Mouse (Mus musculus): Measurements from ENCODE around the gene Akap8. TPM values are rescaled to one million over a fixed set of nuclear protein-coding genes. Genes with fewer than 3 reads are reported as not detected.

The Akap8 gene
- polyA plus RNA-seq, 1 experiment from 2014 or later = 75.7 TPM

DNA sequence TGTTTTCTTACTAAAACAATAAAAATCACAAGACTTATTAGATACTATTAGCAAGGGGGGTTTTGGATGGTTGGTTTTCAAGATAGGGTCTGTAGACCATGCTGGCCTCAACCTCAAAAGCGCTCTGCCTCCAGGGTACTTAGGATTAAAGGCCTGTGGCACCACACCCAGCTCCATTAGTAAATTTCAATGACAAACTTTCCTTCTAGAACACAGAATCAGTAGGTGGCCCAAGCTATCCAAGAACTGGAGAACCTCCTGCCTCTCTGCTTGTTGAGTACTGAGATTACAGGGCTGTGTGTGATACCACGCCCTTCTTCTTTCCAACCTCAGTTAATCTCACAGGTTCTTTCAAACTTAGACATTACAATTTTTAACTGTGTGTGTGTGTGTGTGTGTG, 39.9 kb downstream of the Akap8 start:
- Histone ChIP-seq H3K4me1 (ENCODE audit: control insufficient read depth, insufficient read depth, low read length) (peaks cover 19% of the 10 kb centered on the region), H3K27ac (ENCODE audit: low read length) (no peak overlapping the region), H3K4me2 (ENCODE audit: low read depth, low read length) (no peak overlapping the region), H3K36me3 (ENCODE audit: control insufficient read depth, insufficient read depth, low read length) (no peaks in the 10 kb centered on the region), H3K4me3 (ENCODE audit: low read length) (no peak overlapping the region), H3K27me3 (replicated peaks; ENCODE audit: control insufficient read depth, insufficient read depth, low read length) (no peaks in the 10 kb centered on the region), H3K9me3 (ENCODE audit: control insufficient read depth, low read length) (no peaks in the 10 kb centered on the region), H3K9ac (ENCODE audit: low read depth, low read length) (no peak overlapping the region)
- no peak for ATAC-seq
- 93% methylated on average over 2 of the region's 2 CpGs for WGBS

DNA sequence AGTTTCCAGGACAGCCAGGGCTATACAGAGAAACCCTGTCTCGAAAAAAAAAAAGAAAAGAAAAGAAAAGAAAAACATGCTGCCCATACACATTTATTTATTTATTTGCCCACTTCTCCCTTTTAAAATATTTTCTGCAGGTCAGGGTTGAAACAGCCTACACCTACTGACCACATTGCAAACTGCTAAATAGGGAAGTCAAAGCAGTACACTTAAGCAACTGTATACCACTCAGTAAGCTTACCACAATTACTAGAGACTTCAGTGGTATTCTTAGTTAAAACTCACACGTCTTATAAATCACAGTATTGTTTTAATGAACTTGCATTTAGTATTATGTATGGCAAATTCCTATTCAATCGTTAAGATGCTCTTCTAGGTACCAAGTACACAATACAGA, 40.5 kb downstream of the Akap8 start:
- no peak overlapping the region for H3K27ac ChIP-seq (ENCODE audit: low read length)
- no peak overlapping the region for H3K9ac ChIP-seq (ENCODE audit: low read depth, low read length)
- no peaks in the 10 kb centered on the region for H3K27me3 ChIP-seq (replicated peaks; ENCODE audit: control insufficient read depth, insufficient read depth, low read length)
- H3K4me2 ChIP-seq (ENCODE audit: low read depth, low read length) = no peak overlapping the region
- WGBS = 88% methylated on average over 3 of the region's 3 CpGs
- no peak overlapping the region for H3K4me3 ChIP-seq (ENCODE audit: low read length)
- peaks cover 24% of the 10 kb centered on the region for H3K4me1 ChIP-seq (ENCODE audit: control insufficient read depth, insufficient read depth, low read length)
- ATAC-seq = no peak
- H3K9me3 ChIP-seq (ENCODE audit: control insufficient read depth, low read length) = no peaks in the 10 kb centered on the region
- no peaks in the 10 kb centered on the region for H3K36me3 ChIP-seq (ENCODE audit: control insufficient read depth, insufficient read depth, low read length)

- H3K27ac ChIP-seq (ENCODE audit: low read length) = no peak overlapping the region
- peaks cover 19% of the 10 kb centered on the region for H3K4me1 ChIP-seq (ENCODE audit: control insufficient read depth, insufficient read depth, low read length)
- no peak overlapping the region for H3K4me2 ChIP-seq (ENCODE audit: low read depth, low read length)
- H3K4me3 ChIP-seq (ENCODE audit: low read length) = no peak overlapping the region
- no peaks in the 10 kb centered on the region for H3K36me3 ChIP-seq (ENCODE audit: control insufficient read depth, insufficient read depth, low read length)
- H3K9ac ChIP-seq (ENCODE audit: low read depth, low read length) = no peak overlapping the region
- H3K27me3 ChIP-seq (replicated peaks; ENCODE audit: control insufficient read depth, insufficient read depth, low read length) = no peaks in the 10 kb centered on the region
- WGBS = 78% methylated on average over 1 of the region's 1 CpGs
- no peak for ATAC-seq
- H3K9me3 ChIP-seq (ENCODE audit: control insufficient read depth, low read length) = no peaks in the 10 kb centered on the region
These were observed 43.8 kb downstream of the Akap8 start for GRCm38 (mm10) chr17:32277201-32277600.

- Histone ChIP-seq H3K4me3 (ENCODE audit: low read length) (no peak overlapping the region), H3K4me2 (ENCODE audit: low read depth, low read length) (no peak overlapping the region), H3K9ac (ENCODE audit: low read depth, low read length) (no peak overlapping the region), H3K9me3 (ENCODE audit: control insufficient read depth, low read length) (no peaks in the 10 kb centered on the region), H3K4me1 (ENCODE audit: control insufficient read depth, insufficient read depth, low read length) (peaks cover 7% of the 10 kb centered on the region), H3K27ac (ENCODE audit: low read length) (no peak overlapping the region), H3K36me3 (ENCODE audit: control insufficient read depth, insufficient read depth, low read length) (no peaks in the 10 kb centered on the region), H3K27me3 (replicated peaks; ENCODE audit: control insufficient read depth, insufficient read depth, low read length) (no peaks in the 10 kb centered on the region)
- no peak for ATAC-seq
- WGBS = 83% methylated on average over 3 of the region's 3 CpGs
These were observed 45.5 kb downstream of the Akap8 start for GRCm38 (mm10) chr17:32275568-32275967.

DNA sequence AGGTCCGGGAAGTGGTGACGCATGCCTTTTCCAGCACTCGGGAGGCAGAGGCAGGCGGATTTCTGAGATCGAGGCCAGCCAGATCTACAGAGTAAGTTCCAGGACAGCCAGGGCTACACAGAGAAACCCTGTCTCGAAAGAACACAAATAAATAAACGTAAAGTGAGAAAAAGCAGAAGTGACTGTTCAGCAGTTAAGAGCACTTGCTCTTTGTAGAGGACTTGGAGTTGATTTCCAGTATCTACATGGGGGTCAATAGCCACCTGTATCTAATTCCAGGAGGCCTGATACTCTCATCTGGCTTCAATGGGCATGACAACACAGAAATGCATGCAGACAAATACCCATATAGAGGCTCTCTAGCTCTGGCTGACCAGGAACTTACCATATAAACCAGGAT, 51.9 kb downstream of the Akap8 start:
- no peak overlapping the region for H3K9ac ChIP-seq (ENCODE audit: low read depth, low read length)
- no peaks in the 10 kb centered on the region for H3K27me3 ChIP-seq (replicated peaks; ENCODE audit: control insufficient read depth, insufficient read depth, low read length)
- no peak overlapping the region for H3K4me3 ChIP-seq (ENCODE audit: low read length)
- no peak overlapping the region for H3K4me2 ChIP-seq (ENCODE audit: low read depth, low read length)
- H3K27ac ChIP-seq (ENCODE audit: low read length) = no peak overlapping the region
- 89% methylated on average over 7 of the region's 7 CpGs for WGBS
- no peaks in the 10 kb centered on the region for H3K9me3 ChIP-seq (ENCODE audit: control insufficient read depth, low read length)
- no peaks in the 10 kb centered on the region for H3K36me3 ChIP-seq (ENCODE audit: control insufficient read depth, insufficient read depth, low read length)
- 0 out of 2 replicates have a peak, but pooled peaks cover 3% of the 10 kb centered on the region for H3K4me1 ChIP-seq (ENCODE audit: control insufficient read depth, insufficient read depth, low read length)
- ATAC-seq = no peak

DNA sequence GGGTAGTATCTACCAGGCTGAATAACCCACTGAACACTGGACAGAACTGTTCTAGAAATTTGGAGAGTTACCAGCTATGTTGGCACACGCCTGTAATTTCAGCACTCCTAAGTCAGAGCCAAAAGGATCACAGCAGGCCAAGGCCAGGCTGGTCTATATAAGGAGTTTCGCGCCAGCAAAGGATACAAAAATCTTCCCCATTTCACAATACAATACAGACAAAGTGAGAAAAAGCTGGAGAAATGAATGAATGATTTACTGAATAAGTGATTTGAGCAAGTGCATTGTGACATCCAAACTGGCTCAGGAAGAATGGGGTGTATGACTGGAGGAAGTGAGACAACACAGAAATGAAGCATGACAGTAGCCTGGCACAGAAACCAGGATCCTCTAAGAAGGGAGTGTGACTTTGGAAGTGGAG, 52.5 kb downstream of the Akap8 start:
- no peak for ATAC-seq
- H3K27ac ChIP-seq (ENCODE audit: low read length) = no peak overlapping the region
- 82% methylated on average over 3 of the region's 3 CpGs for WGBS

DNA sequence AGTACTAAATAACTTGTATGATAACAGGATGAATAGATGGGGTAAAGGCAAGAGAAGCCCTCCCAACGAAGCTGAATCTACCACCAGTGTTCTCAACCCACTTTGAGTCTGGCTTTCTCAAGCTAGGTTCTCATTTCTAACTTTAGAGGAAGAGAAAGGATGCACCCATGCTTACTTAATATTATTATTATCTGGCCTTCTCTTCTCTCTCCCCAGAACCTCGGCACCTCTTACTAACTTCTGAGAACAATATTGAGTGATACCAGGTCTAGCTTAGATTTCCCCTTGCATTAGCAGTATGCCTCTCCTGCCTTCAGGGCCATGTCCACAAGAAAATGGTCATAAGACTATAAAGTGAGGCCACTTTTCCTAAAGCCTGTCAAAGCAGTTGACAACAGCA, 52.9 kb downstream of the Akap8 start:
- Histone ChIP-seq H3K27me3 (replicated peaks; ENCODE audit: control insufficient read depth, insufficient read depth, low read length) (no peaks in the 10 kb centered on the region), H3K4me2 (ENCODE audit: low read depth, low read length) (no peak overlapping the region), H3K36me3 (ENCODE audit: control insufficient read depth, insufficient read depth, low read length) (no peaks in the 10 kb centered on the region), H3K27ac (ENCODE audit: low read length) (no peak overlapping the region), H3K4me1 (ENCODE audit: control insufficient read depth, insufficient read depth, low read length) (0 out of 2 replicates have a peak, but pooled peaks cover 3% of the 10 kb centered on the region), H3K9me3 (ENCODE audit: control insufficient read depth, low read length) (no peaks in the 10 kb centered on the region), H3K4me3 (ENCODE audit: low read length) (no peak overlapping the region), H3K9ac (ENCODE audit: low read depth, low read length) (no peak overlapping the region)
- whole genome bisulfite sequencing = 68% methylated on average over 2 of the region's 2 CpGs
- ATAC-seq = no peak

More for the DNA sequence above, 52.5 kb downstream of the Akap8 start:
- no peak overlapping the region for H3K9ac ChIP-seq (ENCODE audit: low read depth, low read length)
- no peaks in the 10 kb centered on the region for H3K9me3 ChIP-seq (ENCODE audit: control insufficient read depth, low read length)
- no peak overlapping the region for H3K4me3 ChIP-seq (ENCODE audit: low read length)
- no peaks in the 10 kb centered on the region for H3K27me3 ChIP-seq (replicated peaks; ENCODE audit: control insufficient read depth, insufficient read depth, low read length)
- H3K4me1 ChIP-seq (ENCODE audit: control insufficient read depth, insufficient read depth, low read length) = 0 out of 2 replicates have a peak, but pooled peaks cover 3% of the 10 kb centered on the region
- no peak overlapping the region for H3K4me2 ChIP-seq (ENCODE audit: low read depth, low read length)
- no peaks in the 10 kb centered on the region for H3K36me3 ChIP-seq (ENCODE audit: control insufficient read depth, insufficient read depth, low read length)

GRCm38 (mm10) chr17:32267617-32268016, 53.4 kb downstream of the Akap8 start:
- Histone ChIP-seq H3K27me3 (replicated peaks; ENCODE audit: control insufficient read depth, insufficient read depth, low read length) (no peaks in the 10 kb centered on the region), H3K27ac (ENCODE audit: low read length) (no peak overlapping the region), H3K36me3 (ENCODE audit: control insufficient read depth, insufficient read depth, low read length) (no peaks in the 10 kb centered on the region), H3K4me3 (ENCODE audit: low read length) (no peak overlapping the region), H3K9ac (ENCODE audit: low read depth, low read length) (no peak overlapping the region), H3K4me2 (ENCODE audit: low read depth, low read length) (no peak overlapping the region), H3K9me3 (ENCODE audit: control insufficient read depth, low read length) (no peaks in the 10 kb centered on the region), H3K4me1 (ENCODE audit: control insufficient read depth, insufficient read depth, low read length) (0 out of 2 replicates have a peak, but pooled peaks cover 3% of the 10 kb centered on the region)
- 81% methylated on average over 1 of the region's 1 CpGs for WGBS
- ATAC-seq = no peak

GRCm38 (mm10) chr17:32263672-32264071, 57.4 kb downstream of the Akap8 start:
- Histone ChIP-seq H3K27ac (ENCODE audit: low read length) (no peak overlapping the region), H3K9ac (ENCODE audit: low read depth, low read length) (no peak overlapping the region), H3K4me3 (ENCODE audit: low read length) (no peak overlapping the region), H3K4me1 (ENCODE audit: control insufficient read depth, insufficient read depth, low read length) (no peaks in the 10 kb centered on the region), H3K9me3 (ENCODE audit: control insufficient read depth, low read length) (no peaks in the 10 kb centered on the region), H3K4me2 (ENCODE audit: low read depth, low read length) (no peak overlapping the region), H3K36me3 (ENCODE audit: control insufficient read depth, insufficient read depth, low read length) (no peaks in the 10 kb centered on the region), H3K27me3 (replicated peaks; ENCODE audit: control insufficient read depth, insufficient read depth, low read length) (no peaks in the 10 kb centered on the region)
- WGBS = 94% methylated on average over 2 of the region's 2 CpGs
- ATAC-seq = no peak

- Histone ChIP-seq H3K4me3 (ENCODE audit: low read length) (no peak overlapping the region), H3K27me3 (replicated peaks; ENCODE audit: control insufficient read depth, insufficient read depth, low read length) (no peaks in the 10 kb centered on the region), H3K36me3 (ENCODE audit: control insufficient read depth, insufficient read depth, low read length) (no peaks in the 10 kb centered on the region), H3K9ac (ENCODE audit: low read depth, low read length) (no peak overlapping the region), H3K4me1 (ENCODE audit: control insufficient read depth, insufficient read depth, low read length) (peaks cover 5% of the 10 kb centered on the region; the same call in 1 of the 2 replicates), H3K27ac (ENCODE audit: low read length) (no peak overlapping the region), H3K4me2 (ENCODE audit: low read depth, low read length) (no peak overlapping the region), H3K9me3 (ENCODE audit: control insufficient read depth, low read length) (no peaks in the 10 kb centered on the region)
- WGBS = 94% methylated on average over 8 of the region's 8 CpGs
- ATAC-seq = no peak
These were observed 58.0 kb downstream of the Akap8 start for GRCm38 (mm10) chr17:32262831-32263559.
